Mouse (Mus musculus) liver, adult 2 months (tissue): ENCODE data around the gene Fbxw7. TPM values are rescaled to one million over a fixed set of nuclear protein-coding genes. Genes with fewer than 3 reads are reported as not detected.

Experiments
- DNase-seq: peaks from one replicate; pipeline ENCODE4 v3.0.0-alpha.2; 2011; ENCODE audit warnings: low read depth, low spot score; ENCODE audit errors: extremely low read depth
- H3K27ac ChIP-seq: fragments of 200-500 bp; replicated peaks from 2 replicates; pipeline ENCODE4 v1.5.1; 2012; ENCODE audit warnings: low read depth, mild to moderate bottlenecking, control low read depth, inconsistent platforms, low read length; ENCODE audit not compliant: insufficient read depth
- H3K27me3 ChIP-seq: fragments of 200-500 bp; 2 replicates; pipeline ENCODE4 v1.6.1; 2012; ENCODE audit warnings: mild to moderate bottlenecking, moderate library complexity, low read length, inconsistent platforms; ENCODE audit not compliant: control insufficient read depth, insufficient read depth
- H3K36me3 ChIP-seq: fragments of 200-500 bp; 2 replicates; pipeline ENCODE4 v1.6.1; 2012; ENCODE audit warnings: low read length, inconsistent platforms; ENCODE audit not compliant: control insufficient read depth, insufficient read depth
- H3K4me1 ChIP-seq: fragments of 200-500 bp; 2 replicates; pipeline ENCODE4 v1.6.1; 2011; ENCODE audit warnings: low read length; ENCODE audit not compliant: control insufficient read depth, insufficient read depth
- H3K4me3 ChIP-seq: fragments of 200-500 bp; 2 replicates; pipeline ENCODE4 v1.5.1; 2011; ENCODE audit warnings: low read depth, mild to moderate bottlenecking, control low read depth, low read length, moderate library complexity; ENCODE audit not compliant: insufficient read depth
- H3K79me2 ChIP-seq: fragments of 200-500 bp; 2 replicates; pipeline ENCODE4 v1.6.1; 2012; ENCODE audit warnings: inconsistent platforms, mild to moderate bottlenecking, low read length, moderate library complexity; ENCODE audit not compliant: control insufficient read depth, insufficient read depth
- H3K9ac ChIP-seq: fragments of 200-500 bp; 2 replicates; pipeline ENCODE4 v1.6.1; 2012; ENCODE audit warnings: low read depth, mild to moderate bottlenecking, control low read depth, inconsistent platforms, low read length
- CTCF ChIP-seq: fragments of 200-500 bp; IDR thresholded peaks from 2 replicates; pipeline ENCODE4 v1.5.1; 2011; ENCODE audit warnings: low read depth, low read length, control low read depth
- POLR2A ChIP-seq: fragments of 200-500 bp; IDR thresholded peaks from 2 replicates; pipeline ENCODE4 v1.6.1; 2011; ENCODE audit warnings: low read length, control low read depth; ENCODE audit not compliant: insufficient read depth; ENCODE audit errors: extremely low read depth
- WGBS: fragments of 180-500 bp; shearing (Covaris S2); methylation state at CpG from one replicate; pipeline ENCODE4 v1.1.7; 2018; 5-methylcytosine and 5-hydroxymethylcytosine counted together
- polyA plus RNA-seq: library from polyadenylated mRNA; depleted of rRNA; stranded (reverse); fragments of >200 nt; gene quantifications from 2 replicates; pipeline ENCODE4 v1.2.3, GENCODE M21; 2012
- total RNA-seq: library from RNA; depleted of rRNA; stranded (reverse); fragments of >200 nt; gene quantifications from 2 replicates; pipeline ENCODE4 v1.2.3, GENCODE M21; 2014

The Fbxw7 gene
- total and polyA plus RNA-seq, 2 experiments, result 1.4 to 5.6 TPM

DNA sequence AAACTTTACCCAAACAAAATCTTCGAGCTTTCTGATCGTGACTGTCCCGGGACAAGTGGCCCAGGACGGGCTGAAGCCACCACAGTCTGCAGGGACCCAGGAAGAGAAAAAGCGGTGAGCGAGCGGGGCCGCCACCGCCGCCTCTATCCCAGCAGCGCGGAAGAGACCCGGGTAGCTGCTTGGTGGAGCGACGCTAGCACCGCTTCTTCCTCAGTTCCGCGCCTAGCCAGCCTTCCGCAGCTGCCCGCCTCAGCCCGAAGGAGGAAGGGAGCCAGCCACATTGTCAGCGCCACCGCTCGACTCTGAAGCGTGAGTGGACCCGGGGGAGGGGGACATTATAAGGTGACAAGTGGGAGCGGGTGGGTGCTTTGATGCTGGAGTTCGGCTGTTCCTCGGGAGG, 393 bp downstream of the Fbxw7 start:
- H3K9ac ChIP-seq, result peak overlapping the region; percentile 86
- H3K27ac ChIP-seq, result no peak overlapping the region
- WGBS, result under 1% methylated on average over 29 of the region's 29 CpGs
- H3K36me3 ChIP-seq, result no peaks in the 10 kb centered on the region
- H3K79me2 ChIP-seq, result peaks cover 8% of the 10 kb centered on the region; the same call in 1 of the 2 replicates
- no peaks in the 10 kb centered on the region for H3K27me3 ChIP-seq
- TF ChIP-seq POLR2A (no peak), CTCF (no peak)
- peak overlapping the region; percentile 93 for H3K4me3 ChIP-seq
- DNase-seq, result no peak
- H3K4me1 ChIP-seq, result peaks cover 4% of the 10 kb centered on the region; the same call in 1 of the 2 replicates

DNA sequence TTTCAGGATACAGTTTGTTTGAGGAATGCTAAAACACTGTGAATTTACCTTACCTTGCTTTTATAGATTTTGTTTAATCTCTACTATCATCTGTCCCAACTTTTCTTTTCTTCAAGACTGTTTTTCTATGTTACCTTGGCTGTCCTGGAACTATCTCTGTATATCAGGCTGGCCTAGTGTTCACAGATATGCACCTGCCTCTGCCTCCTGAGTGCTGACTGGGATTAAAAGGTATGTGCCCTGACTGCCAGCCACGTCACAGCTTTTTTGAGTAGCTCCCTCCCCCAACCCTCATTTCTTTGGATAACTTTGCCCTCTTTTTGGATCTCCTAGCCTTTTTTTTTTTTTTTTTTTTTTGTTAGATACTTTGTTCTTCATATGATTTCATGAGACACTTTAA, 1.9 kb downstream of the Fbxw7 start:
- WGBS, result 97% methylated on average over 1 of the region's 1 CpGs
- Histone ChIP-seq H3K36me3 (no peaks in the 10 kb centered on the region), H3K9ac (no peak overlapping the region), H3K27ac (no peak overlapping the region), H3K4me1 (peaks cover 4% of the 10 kb centered on the region; the same call in 1 of the 2 replicates), H3K4me3 (no peak overlapping the region), H3K27me3 (no peaks in the 10 kb centered on the region), H3K79me2 (peaks cover 8% of the 10 kb centered on the region; the same call in 1 of the 2 replicates)
- TF ChIP-seq POLR2A (no peak), CTCF (no peak)
- no peak for DNase-seq

DNA sequence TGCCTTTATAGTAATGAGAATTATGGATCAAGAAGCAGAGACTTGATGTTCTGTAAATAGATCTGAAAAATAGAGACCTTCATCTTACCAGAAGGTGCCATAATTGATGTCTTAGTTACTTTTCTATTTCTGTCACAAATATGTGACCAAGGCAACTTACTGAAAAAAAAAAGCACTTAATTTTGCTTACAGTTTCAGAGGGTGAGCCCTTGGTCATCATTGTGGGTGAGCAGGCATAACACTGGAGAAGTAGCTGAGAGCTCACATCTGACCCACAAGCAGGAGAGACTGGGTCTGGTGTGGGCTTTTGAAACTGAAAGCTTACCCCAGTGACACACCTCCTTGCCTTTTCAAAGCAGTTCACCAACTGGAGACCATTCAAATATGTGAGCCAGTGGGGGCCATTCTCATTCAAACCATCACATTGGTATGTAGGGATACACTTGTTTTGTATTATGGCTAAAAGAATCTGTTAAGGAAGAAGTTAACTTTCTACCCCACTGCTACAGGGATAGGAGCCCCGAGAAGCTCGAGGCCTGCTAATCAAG, 5.7 kb downstream of the Fbxw7 start:
- Histone ChIP-seq H3K4me3 (no peak overlapping the region), H3K27me3 (no peaks in the 10 kb centered on the region), H3K79me2 (peaks cover 2% of the 10 kb centered on the region; the same call in 1 of the 2 replicates), H3K36me3 (no peaks in the 10 kb centered on the region; the same call in 1 of the 2 replicates), H3K9ac (no peak overlapping the region), H3K27ac (no peak overlapping the region), H3K4me1 (peaks cover 4% of the 10 kb centered on the region)
- WGBS, result 95% methylated on average over 2 of the region's 2 CpGs
- DNase-seq, result no peak
- no peak for TF ChIP-seq POLR2A
- no peak for TF ChIP-seq CTCF

DNA sequence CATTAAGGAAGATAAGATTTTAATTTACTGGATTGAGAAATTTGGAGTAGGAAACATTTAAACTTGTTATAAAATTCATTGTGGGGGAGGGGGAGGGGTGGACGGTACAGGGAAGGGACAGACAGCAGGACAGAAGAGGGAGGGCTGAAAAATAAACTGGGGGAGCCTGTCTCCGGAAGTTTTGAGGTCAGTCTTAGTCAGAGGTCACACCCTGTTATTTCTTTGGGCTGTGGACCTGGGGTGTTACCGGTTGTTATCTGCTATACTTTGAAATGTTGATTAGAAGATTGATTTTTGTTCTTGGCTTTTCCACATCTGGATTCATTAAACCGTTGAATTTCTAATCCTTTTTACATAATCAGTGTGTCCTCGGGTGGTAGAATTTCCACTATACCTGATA, 10.9 kb downstream of the Fbxw7 start:
- no peak overlapping the region for H3K4me3 ChIP-seq
- H3K36me3 ChIP-seq, result no peaks in the 10 kb centered on the region; the same call in 1 of the 2 replicates
- WGBS, result 8% methylated on average over 5 of the region's 5 CpGs
- H3K27ac ChIP-seq, result no peak overlapping the region
- no peak for TF ChIP-seq CTCF
- TF ChIP-seq POLR2A, result no peak
- H3K4me1 ChIP-seq, result peaks cover 3% of the 10 kb centered on the region; the same call in 1 of the 2 replicates
- H3K9ac ChIP-seq, result no peak overlapping the region
- peaks cover 2% of the 10 kb centered on the region; the same call in 1 of the 2 replicates for H3K79me2 ChIP-seq
- H3K27me3 ChIP-seq, result no peaks in the 10 kb centered on the region
- no peak for DNase-seq

DNA sequence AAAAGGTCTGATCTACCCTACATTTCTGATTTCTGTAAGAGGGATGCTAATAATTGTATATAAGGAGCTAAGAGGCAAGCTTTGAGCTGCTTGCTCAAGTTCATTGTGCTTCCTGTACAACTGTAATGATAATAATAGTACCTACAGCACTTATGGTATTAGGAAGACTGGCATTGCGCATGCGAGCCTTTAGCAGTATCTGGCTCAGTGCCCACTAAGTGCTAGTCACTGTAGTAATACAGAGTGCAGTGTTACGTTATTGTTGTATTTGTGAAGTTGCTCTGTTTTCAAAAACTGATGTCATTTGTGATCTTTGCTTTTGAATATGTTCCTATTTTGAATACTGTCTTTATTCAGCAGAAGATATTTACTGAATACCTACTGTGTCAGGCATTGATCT, 11.3 kb downstream of the Fbxw7 start:
- Histone ChIP-seq H3K27ac (no peak overlapping the region), H3K36me3 (no peaks in the 10 kb centered on the region; the same call in 1 of the 2 replicates), H3K4me1 (peaks cover 3% of the 10 kb centered on the region; the same call in 1 of the 2 replicates), H3K9ac (no peak overlapping the region), H3K79me2 (peaks cover 2% of the 10 kb centered on the region; the same call in 1 of the 2 replicates), H3K4me3 (no peak overlapping the region), H3K27me3 (no peaks in the 10 kb centered on the region)
- 27% methylated on average over 3 of the region's 3 CpGs for WGBS
- no peak for TF ChIP-seq POLR2A
- TF ChIP-seq CTCF, result no peak
- DNase-seq, result peak; percentile 46

DNA sequence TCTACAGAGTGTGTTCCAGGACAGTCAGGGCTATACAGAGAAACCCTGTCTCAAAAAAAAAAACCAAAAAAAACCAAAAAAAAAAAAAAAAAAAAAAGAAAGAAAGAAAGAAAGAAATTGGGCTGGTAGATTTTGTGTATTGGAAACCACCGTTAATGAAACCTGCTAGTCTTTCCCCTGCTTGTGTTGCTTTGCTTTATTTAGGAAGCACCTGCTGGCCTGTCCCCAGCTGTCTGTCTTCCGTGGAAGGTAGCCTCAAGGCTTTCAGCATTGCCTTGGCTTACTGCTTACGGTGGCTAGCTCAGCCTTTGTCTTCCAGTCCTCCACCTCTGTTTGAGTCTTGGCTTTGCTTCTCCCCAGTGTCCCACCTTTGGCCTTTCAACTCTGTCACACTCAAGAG, 11.9 kb downstream of the Fbxw7 start:
- H3K4me1 ChIP-seq, result peaks cover 6% of the 10 kb centered on the region; the same call in 1 of the 2 replicates
- TF ChIP-seq CTCF (no peak), POLR2A (no peak)
- H3K27ac ChIP-seq, result no peak overlapping the region
- H3K4me3 ChIP-seq, result no peak overlapping the region
- no peaks in the 10 kb centered on the region; the same call in 1 of the 2 replicates for H3K36me3 ChIP-seq
- DNase-seq, result no peak
- WGBS, result 84% methylated on average over 3 of the region's 3 CpGs
- H3K9ac ChIP-seq, result no peak overlapping the region
- H3K27me3 ChIP-seq, result no peaks in the 10 kb centered on the region
- H3K79me2 ChIP-seq, result peaks cover 2% of the 10 kb centered on the region; the same call in 1 of the 2 replicates
